Mouse (Mus musculus): ENCODE results near the gene Ankzf1.

DNA sequence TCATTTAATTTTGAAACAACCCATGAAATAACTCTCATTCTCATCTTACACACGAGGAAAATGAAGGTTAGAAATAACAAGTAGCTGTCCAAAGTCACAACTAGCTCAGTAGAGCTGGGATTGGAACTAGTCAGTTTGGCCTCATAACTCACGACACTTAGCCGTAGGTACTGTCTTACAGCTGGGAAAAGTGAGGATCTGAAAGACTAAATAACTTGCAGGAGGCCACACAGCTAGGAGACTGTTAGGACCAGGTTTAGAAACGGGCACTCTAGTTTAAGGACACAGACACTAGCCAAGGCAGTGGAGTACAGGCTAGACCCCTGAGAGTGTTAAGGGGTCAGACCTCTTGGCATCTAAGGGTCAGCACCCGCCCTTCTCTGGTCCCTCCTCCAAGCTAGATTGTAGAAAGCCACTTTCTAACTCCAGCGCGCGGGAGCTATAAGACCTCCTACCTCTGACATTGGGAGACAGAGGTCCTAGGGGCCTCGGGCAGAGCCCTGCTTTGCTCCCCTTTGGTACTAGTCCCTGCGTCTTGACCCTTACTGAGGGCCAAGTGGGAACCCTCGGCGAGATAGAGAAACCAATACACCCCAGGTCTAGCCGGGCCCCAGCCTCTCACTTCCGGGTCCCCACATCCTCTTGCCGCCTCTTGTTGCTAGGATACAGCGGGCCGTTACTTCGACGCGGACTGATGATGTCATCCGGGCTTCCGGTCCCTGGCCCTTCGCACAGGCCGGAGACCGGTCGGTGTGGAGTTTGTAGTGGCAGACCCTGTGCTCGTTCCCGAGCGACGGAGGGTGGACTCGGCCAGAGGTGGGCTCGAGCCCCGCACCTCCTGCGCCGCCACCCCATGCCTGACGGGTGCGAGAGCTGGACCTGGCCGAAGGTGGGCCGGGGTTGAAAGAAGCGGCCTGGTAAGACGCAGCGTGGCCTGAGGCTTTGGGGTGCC, 18.5 kb downstream of the Ankzf1 start, which contains the start of the genes Glb1l and Stk16:
- TF ChIP-seq CTCF (IDR thresholded peaks at IDR 0.05; ENCODE audit: low read depth) (no peak), EP300 (IDR thresholded peaks at IDR 0.05; ENCODE audit: low read depth) (peak; percentile 33; the same call in 1 of the 2 replicates)
